Mouse (Mus musculus) CD4-positive helper T cell, adult 2 months (primary cell): ENCODE results near the gene Gse1.
A peak's percentile ranks its signal among the peaks of the same experiment; 100 is the strongest.

Source experiments
- DNase-seq: peaks from one replicate; pipeline ENCODE4 v3.0.0-alpha.2; 2012; ENCODE audit warnings: low read depth, missing footprints, low spot score

The Gse1 gene

DNA sequence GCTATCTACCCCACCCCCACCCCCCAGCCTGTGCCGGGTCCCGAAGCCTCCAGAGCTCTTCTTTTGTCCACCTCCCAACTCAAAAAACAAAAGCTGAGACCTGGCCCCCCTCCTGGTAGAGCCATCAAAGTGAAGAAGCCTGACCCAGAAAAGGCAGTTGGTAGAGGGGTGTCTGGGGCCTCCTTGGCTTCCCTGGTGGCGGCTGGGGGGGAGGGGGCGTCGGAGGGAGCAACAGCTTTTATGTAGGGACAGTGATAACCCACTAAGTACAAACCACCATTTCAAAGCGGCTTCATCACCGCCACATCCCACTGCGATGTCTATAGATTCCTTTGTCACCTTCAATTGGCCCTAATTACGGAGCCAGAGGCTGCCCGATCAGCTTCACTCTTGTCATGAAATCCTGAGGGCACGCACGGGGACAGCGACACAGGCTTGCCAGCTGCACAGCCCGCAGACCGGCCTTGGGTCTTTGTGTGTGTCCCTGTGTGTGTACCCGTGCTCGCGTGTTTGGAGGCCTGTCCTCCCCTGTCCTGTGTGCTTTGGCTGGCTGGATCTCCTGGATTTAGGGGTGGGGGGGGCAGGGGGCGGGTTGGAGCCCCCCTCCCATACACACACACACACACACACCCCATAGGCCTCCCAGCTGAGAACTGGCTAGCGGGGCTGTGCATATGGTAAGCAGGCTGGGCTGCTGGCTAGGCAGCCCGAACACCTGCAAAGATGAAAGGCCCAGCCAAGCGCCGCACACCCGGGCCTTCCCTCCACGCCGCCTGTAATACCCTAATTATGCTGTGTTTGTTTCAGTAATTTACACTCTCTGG, 285.6 kb downstream of the Gse1 start:
- no peak for DNase-seq

DNA sequence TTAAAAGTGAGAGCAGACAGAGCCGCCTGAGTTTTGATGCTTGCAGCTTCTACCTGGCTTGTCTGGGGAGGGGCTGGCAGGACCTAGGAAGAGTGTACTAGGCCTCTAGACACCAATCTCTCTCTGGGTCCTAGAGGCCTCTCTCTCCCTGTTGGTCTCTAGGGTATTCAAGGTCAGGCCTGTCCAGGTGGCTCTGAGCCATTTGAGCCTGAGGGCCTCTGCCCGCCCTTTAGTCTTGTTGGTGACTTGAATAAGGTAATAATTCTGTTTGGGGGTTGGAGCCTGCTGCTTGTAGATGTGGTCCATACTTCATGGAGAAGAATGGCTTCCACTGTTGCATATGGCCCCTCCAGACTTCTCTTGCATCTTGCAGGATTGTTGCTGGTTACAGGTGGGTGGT, 287.0 kb downstream of the Gse1 start:
- DNase-seq: no peak

DNA sequence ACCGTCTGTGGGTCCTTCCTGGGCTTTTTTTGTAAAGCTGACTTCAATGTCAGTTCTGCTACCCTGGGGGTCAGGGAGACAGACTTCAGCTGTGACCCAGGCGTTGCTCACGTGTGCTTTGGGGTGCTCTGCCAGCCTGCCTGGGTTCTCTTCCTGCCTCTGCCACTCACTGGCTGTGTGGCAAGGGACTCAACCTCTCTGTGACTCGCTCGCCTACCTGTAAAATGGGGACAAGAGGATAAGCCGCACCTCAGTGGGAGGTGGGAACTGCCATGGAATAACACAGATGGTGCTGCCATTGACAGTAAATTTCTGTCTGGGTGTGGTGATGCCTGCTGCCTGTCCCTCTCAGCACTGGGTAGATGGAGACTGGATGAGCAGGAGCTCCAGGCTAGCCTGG, 287.4 kb downstream of the Gse1 start:
- no peak for DNase-seq

DNA sequence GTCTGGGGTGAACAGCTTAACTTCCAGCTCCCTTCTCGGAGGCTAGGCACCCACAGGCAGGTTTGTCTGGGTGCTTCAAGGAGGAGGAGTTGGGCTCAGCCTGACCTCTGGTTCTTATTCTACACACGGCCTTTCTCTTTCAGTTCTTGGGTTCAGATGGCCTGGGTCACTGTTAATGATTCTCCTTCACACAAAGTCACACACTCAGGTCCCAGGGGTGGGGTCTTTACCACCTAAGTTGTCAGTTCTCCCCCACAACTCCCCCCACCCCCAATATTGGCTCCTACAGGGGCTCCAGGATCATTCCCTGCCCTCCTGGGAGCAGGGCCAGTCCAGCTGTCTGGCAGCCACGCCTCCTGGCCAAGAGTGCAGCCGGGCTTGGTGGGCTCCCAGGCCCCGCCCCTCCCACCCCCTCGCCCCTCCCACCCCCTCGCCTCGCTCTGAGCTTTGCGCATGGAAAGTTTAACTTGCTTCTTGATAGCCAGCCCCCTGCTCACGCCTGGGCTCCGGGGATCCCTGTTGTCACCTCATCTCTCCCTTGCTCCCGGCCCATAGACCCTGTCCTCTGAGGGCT, 288.0 kb downstream of the Gse1 start:
- DNase-seq: no peak

DNA sequence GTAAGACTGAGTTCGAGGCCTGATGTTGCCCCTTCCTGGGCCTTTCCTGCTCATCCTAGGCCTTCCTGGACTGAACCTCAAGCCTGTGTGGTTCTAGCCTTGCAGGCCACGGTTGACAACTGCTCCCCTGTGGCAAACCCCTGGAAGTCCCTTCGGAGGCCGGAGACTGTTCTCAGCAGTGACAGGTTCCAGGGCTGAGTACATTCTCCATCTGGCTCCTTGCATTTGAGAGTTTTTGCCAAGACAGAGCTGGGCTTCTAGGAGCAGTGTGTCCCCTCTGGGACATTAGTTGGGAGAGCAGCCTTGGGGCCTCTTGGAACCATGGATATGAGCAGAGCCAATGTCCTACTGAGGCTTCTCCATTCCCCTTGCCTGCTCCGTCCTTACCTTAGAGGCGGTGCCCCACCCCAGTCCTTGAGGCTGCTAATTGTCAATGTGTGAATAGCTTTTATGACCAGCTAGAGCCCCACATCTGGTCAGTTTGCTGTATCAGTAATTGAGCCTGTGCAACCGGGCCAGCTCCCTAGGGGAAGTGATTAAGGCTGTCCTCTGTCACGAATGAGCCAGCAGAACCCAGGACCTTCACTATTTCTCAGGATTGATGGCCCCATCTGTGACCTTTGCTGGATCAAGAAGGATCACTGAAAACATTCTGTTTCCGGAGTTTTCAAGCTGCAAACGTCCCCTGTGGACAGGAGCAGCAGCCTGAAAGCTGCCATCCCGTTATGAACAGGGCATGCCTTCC, 289.6 kb downstream of the Gse1 start:
- DNase-seq: no peak

DNA sequence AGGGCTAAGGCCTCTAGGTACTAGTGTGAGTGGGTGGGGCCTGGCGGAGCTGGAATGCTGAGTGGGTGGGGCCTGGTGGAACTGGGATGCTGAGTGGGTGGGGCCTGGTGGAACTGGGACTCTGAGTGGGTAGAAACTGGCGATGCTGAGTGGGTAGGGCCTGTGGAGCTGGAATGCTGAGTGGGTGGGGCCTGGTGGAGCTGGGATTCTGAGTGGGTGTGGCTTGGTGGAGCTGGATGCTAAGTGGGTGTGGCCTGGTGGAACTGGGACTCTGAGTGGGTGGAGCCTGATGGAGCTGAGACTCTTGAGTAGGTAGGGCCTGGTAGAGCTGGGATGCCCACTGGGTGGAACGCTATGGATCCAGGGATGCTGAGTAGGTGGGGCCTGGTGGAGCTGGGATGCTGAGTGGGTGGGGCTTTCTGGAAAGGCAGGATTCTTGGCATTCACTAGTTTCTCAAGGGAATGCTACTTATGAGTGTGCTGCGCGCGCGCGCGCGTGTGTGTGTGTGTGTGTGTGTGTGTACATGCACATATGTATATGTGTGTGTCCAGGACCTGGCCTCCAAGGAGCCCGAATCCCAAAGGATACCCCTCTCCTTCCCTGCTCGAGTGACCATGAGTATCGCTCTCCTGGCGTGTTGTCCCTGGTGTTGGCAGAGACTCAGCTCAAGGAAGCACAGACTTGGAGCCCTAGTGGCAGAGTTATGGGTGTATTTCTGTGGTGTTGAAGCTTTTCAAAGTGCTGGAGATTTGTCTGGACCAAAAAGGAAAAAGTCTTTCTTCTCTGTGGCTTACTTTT, 290.7 kb downstream of the Gse1 start:
- DNase-seq: no peak

DNA sequence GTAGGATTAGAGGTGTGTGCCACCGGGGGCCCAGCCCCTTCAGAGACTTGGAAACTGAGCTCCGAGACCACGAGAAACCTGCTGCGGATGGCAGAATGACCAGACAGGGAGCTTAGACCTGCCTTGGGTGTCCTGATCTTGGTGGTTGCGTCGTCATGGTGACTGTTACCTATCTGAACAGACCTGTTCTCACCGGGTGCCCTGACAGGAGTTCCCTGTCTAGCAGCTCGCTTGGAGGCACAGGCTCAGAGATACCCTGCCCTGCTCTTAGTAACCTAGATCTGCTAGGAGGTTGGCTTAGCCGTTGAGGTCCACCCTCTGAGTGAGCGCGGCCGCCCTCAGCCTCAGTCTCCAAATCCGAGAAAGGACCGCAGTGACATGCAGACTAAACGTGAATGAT, 292.0 kb downstream of the Gse1 start:
- DNase-seq: no peak

DNA sequence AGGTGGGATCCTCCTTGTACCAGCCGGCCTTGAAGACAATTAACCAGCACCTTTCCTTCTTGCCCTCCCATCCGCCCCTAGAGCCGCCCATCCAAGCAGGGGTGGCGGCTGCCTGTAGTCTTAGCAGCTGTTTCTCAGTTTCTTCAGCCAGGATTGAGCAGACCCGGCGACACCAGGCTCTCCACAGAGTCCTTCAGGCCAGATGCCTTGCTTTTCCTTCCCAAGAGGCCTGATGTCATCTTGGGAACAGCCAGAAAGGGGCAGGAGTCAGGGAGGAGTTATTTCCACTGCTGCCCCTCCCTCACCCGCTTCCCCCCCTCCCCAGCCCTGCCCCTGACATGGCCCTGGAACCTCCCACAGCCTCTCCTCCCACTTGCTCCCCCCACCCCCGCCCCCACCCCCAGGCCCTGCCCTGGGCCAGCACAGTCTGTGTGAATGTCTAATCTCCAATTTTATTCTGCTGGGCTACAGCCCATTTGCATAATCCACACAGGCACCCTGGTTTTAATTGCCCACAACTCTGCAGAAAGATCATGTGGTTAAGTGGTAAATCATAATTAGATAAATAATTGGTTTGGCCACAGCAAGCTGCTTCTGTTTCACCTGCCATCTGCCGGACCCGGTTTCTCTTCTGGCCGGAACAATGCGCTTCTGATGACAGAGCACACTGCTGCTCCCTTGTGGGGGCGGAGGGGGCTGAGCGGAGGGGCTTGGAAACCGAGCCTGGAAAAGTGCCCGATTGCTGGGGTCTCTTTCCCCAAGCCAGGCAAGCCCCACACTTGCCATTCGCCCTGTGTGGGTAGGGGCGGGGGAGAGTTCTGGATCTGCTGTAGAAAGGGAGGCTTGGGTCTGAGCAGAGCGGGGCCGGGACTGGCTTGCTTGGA, 292.7 kb downstream of the Gse1 start:
- no peak for DNase-seq

DNA sequence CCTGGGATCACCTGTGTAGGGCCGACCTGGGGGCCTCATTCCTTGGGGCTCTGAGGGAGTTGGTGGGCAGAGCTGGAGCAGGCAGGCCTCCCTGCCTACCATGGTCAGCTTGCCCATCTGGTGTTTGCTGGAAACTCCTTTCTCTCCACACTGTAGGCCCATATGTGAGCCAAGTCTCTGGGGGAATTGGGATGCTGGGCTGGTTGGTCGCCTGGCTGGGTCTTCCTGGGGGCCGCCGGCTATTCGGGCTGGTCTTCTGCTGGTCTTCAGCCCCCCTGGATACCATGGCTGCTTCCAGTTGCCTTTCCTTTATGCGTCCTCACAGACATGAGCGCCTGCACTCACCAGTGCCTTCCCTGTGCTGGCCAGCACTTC, 293.3 kb downstream of the Gse1 start:
- DNase-seq: no peak

DNA sequence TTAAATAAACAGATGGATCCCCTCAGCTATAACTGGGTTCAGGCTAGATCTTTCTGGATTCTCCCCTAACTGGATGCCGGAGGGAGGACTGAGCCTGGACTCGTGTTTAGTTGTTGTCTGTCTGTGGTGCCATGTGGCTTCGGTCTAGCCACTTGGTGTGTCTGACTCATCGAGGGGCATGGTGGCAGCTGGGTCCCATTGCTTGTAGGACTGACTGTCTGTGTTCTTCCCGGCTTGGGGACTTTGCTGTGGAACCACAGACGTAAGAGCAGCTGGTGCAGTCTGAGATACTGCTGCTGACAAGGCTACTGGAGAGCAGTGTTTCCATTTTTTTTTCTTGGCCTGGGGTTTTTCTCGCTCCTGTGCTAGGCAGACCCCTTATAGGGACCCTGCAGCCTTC, 295.4 kb downstream of the Gse1 start:
- no peak for DNase-seq

DNA sequence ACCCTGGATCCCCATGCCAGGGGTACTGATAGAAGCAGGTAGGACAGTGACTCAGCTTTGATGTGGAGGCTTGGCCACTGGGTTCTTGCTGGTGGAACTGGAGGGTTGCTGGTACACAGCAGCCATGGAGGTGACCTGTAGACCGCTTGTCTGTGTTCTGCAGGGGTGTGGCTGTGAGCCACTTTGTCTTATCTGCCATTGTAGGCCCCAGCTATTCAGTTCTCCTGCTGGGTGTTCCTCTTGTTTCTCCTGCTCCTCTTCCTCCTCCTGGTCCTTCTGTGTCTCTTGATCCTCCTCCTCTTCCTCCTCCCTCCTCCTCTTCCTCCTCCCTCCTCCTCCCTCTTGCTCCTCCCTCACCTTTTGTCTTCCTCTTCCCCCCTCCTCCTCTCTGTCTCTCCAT, 296.9 kb downstream of the Gse1 start:
- no peak for DNase-seq

DNA sequence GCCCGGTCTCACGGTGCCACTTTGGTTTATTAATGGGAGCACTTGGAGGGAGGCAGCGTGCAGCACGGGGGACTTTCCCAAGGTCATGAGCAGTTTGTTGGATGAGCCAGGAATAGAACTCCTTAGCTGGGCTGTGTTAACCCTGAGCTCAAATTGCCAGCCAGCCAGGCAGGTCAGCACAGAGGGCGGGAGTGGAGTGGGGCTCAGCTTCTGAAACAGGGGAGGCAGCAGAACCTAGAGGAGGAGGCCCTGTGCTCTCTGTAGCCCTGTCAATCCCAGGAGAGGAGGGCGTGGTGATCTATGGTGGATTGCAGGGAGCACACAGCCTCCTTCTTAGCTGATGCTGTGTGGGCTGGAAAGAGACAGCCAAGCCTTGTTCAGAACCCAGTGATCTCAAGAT, 297.6 kb downstream of the Gse1 start:
- DNase-seq: no peak

DNA sequence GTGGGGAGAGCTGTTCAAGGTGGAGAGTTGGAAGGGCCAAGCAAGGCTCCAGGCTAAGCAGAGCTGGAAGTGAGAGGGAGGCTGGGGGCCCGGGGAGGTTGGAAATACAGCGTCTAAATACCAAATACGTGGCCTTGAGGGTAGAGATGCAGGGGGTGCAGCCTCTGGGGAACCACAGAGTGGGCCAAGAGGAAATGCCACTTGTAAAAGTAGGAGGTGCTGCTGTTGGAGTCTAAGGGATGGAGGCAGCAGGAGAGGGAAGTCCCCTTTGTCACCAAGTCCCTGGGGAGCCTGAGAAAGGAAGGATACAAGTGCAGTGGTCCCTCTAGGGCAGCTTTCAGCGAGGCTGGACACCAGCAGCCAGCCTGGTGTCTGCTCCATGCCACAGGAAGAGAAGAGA, 298.3 kb downstream of the Gse1 start:
- DNase-seq: no peak

DNA sequence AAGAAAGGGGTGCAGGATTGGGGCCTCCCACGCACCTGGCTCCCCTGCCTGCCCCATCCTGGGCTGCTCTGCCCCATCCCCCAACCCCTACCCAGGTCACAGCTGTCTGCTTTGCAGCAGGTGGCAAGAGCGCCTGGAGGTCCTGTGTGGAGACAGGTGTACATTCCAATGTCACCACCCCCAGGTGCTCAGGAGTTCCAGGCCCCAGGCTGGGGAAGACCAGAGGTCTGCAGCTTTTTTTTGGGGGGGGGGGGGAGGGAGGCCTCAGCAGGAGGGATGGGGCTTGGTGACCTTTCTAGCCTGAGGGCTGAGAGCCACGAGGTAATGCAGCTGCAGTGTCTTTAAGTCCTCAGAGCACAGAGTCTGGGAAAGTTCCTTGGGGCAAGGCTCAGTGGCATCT, 300.1 kb downstream of the Gse1 start:
- no peak for DNase-seq

DNA sequence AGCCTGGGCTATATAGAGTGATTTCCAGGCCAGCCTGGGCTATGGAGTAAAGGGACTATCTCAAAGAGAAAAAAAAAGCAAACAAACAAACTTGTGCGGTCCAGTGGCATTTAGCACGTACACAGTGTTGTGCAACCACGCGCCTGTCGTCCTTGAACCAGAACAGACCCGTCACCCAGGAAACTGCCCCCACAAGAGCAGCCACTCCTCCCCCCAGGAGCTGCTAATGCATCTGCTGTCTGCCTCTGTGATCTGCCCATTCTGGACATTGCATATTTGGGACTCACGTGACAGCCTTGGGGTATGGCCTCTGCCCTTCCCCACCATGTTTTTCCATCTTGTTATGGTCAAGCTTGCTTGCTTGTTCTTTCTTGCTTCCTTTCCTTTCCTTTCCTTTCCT, 301.0 kb downstream of the Gse1 start:
- no peak for DNase-seq

DNA sequence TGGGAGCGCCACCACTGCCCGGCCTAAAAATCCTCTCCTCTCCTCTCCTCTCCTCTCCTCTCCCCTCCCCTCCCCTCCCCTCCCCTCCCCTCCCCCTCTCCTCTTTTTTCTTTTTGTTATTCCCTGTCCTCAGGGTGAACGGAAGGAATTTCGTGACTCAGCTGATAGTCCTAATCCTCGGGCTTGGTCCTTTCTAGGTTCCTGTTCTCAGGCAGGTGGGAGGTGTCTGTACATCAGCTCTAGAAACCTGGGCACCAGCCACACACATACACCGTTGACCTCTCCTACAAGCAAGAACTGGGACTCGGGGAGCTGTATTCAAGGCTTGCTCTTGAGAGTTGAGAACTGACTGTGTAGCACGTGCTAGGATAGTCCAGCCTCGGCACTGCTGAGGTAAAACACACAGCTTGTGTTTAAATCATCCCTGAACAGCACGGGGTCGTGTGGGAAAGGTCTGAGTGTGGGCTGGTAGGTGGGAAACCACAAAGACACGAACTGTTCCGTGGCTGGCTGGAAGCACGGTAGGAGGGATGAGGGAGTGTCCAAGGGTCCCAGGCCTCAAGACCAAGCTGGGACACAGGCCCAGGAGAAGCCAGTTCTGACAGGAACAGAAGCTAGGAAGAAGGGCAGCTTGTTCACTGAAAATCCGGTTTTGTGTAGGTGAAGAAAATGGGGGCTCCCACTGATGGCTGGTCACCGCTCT, 302.8 kb downstream of the Gse1 start:
- DNase-seq: no peak

DNA sequence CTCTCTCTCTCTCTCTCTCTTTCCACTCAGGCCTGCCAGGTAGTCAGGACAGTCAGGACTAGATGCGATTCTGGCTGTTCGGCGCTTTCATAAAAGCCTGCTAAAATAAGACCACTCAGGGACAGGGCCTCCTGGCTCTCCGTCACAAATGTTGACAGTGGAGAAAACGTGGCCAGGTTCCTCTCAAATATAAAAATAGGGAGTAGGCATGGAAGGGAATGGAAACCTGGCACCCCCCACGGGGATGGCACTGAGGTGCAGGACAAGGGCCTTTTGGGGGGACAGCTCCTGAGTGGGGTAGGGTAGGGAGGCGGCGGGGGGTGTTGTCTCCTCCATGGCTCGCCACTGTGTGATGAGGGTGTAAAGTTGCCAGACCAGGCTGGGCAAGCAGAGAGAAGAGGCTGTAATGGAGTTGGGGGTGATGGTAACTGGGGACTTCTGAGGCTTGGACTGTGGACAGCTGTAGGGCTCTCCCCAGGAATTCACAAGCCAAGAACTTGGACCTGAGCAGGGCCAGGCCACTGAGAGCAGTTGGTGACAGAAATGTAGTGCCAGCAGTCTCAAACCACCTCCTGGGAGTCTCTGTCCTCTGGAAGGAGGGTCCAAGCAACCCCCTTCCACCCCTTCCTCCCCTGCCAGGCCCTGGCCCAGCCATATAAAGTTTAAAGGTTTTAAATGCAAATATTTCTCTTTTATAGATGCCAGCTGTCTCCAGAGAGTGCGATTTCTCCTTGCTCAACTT, 303.7 kb downstream of the Gse1 start:
- no peak for DNase-seq

DNA sequence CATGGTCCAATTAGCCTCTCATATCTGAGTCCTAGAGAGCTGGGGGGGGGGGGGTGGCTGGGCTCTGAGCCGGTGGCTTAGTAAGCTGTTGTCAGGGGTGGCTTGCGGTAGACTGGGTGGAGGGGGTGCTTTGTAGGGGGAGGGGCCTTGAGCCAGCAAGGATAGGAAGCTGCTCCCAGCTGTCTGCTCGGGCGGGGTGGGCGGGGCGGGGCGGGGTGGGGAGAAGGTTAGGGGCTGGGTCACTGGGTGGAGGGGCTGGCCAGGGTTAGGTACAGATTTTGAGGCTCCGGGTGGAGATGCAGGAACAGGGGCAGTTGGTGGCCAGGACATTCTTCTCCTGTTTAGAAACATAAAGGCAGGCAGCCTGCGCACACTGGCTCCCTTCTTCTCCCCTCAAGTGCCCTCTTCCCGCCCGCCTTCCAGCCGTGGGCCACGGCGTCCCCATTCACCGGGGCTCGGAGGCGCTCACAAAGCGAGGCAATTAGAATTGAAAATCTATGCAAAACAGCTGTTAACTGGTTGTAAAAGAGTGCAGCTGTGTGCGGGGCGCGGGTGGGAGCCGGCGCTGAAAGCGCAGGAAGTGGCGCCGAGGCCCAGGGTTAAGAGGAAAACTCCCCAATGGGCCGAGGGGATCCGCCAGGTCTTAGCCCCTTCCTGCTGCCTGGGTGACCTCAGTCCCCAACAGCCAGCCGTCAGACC, 304.4 kb downstream of the Gse1 start:
- peak; percentile 54 for DNase-seq

DNA sequence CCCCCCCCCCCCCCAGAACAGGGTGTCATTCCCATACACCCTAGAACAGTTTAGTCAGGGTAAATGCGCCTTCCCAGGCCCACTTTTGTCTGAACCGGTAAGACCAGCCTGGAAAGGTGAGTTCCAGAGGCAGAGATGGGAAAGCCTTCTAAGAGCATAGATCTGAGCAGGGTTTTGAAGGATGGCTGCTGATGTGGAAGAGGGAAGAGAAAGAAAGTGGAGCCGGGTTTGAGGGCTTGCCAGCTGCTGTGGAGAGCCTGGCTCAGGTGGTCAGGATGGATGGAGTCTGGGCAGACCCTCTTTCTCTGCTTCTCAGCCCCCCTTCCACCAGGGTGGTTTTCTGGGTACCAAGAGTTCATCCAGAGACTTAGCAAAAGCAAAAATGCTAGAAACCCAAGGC, 305.1 kb downstream of the Gse1 start:
- no peak for DNase-seq
